Mouse (Mus musculus): ENCODE measurements around the gene Rbm8a2. TPM values are rescaled to one million over a fixed set of nuclear protein-coding genes. Genes with fewer than 3 reads are reported as not detected.

The Rbm8a2 gene
- polyA plus RNA-seq, 1 experiment: not detected

GRCm38 (mm10) chr1:175936282-175936737 lies 42.6 kb downstream of the Rbm8a2 start:
- Histone ChIP-seq H3K27me3 (ENCODE audit: control insufficient read depth, insufficient read depth, low read length) (no peaks in the 10 kb centered on the region), H3K4me3 (ENCODE audit: extremely low read depth, insufficient read depth, insufficient read length) (no peak overlapping the region), H3K27ac (ENCODE audit: insufficient read depth, low read length) (no peak overlapping the region), H3K4me1 (ENCODE audit: control insufficient read depth, insufficient read depth, insufficient read length) (no peaks in the 10 kb centered on the region), H3K36me3 (ENCODE audit: control insufficient read depth, insufficient read depth, low read length) (no peaks in the 10 kb centered on the region)
- TF ChIP-seq CTCF (IDR thresholded peaks at IDR 0.05; ENCODE audit: extremely low read depth, insufficient read depth, insufficient read length, insufficient replicate concordance): no peak
- DNase-seq (ENCODE audit: low read depth in 1 of 2, low spot score in 2 of 2): peak; percentile 1 to 8
- 19% methylated on average over 11 of the region's 11 CpGs for WGBS

- no peak for DNase-seq (ENCODE audit: low read depth in 1 of 2, low spot score in 2 of 2)
- no peak overlapping the region for H3K27ac ChIP-seq (ENCODE audit: insufficient read depth, low read length)
- WGBS: 86% methylated on average over 5 of the region's 5 CpGs
- TF ChIP-seq POLR2A (IDR thresholded peaks at IDR 0.05; ENCODE audit: low read depth, low read length) (no peak), CTCF (IDR thresholded peaks at IDR 0.05; ENCODE audit: extremely low read depth, insufficient read depth, insufficient read length, insufficient replicate concordance) (no peak)
- H3K4me1 ChIP-seq (ENCODE audit: control insufficient read depth, insufficient read depth, insufficient read length): no peaks in the 10 kb centered on the region
- no peaks in the 10 kb centered on the region for H3K27me3 ChIP-seq (ENCODE audit: control insufficient read depth, insufficient read depth, low read length)
- no peaks in the 10 kb centered on the region for H3K36me3 ChIP-seq (ENCODE audit: control insufficient read depth, insufficient read depth, low read length)
- no peak overlapping the region for H3K4me3 ChIP-seq (ENCODE audit: extremely low read depth, insufficient read depth, insufficient read length)
These were observed 47.5 kb downstream of the Rbm8a2 start for GRCm38 (mm10) chr1:175931391-175931790.

Other genes starting within 250 kb of the Rbm8a2 start
- gene Exo1, start 98.5 kb downstream of the Rbm8a2 start, polyA plus RNA-seq (2012; rRNA removed): 0.49 and 0.64 TPM in 2 replicates
- not detected in 2 replicates for gene Gm38100, start 58.8 kb downstream of the Rbm8a2 start, polyA plus RNA-seq (2012; rRNA removed)